Mouse (Mus musculus): ENCODE data around the gene Tat.

GRCm38 (mm10) chr8:110010868-110011267, 20.6 kb downstream of the Tat start:
- peak; percentile 82 to 84 for TF ChIP-seq CTCF (conservative IDR thresholded peaks at IDR 0.05 in 1 of 2, IDR thresholded peaks at IDR 0.05 in 1 of 2; ENCODE audit: low read depth in 2 of 2, low read length in 2 of 2)
- TF ChIP-seq POLR2A (IDR thresholded peaks at IDR 0.05; ENCODE audit: low read depth, low read length) = no peak
- no peak for TF ChIP-seq POLR2AphosphoS2 (IDR thresholded peaks at IDR 0.05; ENCODE audit: low read depth, low read length)
- no peak for TF ChIP-seq MAX (IDR thresholded peaks at IDR 0.05; ENCODE audit: low read length)
- TF ChIP-seq TBP (conservative IDR thresholded peaks at IDR 0.05; ENCODE audit: low read depth, low read length) = no peak
- TF ChIP-seq SIN3A (IDR thresholded peaks at IDR 0.05; ENCODE audit: low read length) = no peak
- TF ChIP-seq JUN (IDR thresholded peaks at IDR 0.05; ENCODE audit: insufficient read depth, low read depth, low read length) = no peak
- no peak for TF ChIP-seq EP300 (IDR thresholded peaks at IDR 0.05; ENCODE audit: low read length)
- TF ChIP-seq ZNF384 (IDR thresholded peaks at IDR 0.05; ENCODE audit: low read depth, low read length) = no peak
- no peak for TF ChIP-seq HCFC1 (IDR thresholded peaks at IDR 0.05; ENCODE audit: low read depth, low read length)
- no peak for TF ChIP-seq USF2 (conservative IDR thresholded peaks at IDR 0.05; ENCODE audit: low read depth, low read length)
- TF ChIP-seq MAZ (IDR thresholded peaks at IDR 0.05; ENCODE audit: low read depth, low read length) = no peak

All from CH12.LX (cell line).